Mouse (Mus musculus) midbrain, postnatal 0 days (tissue): Measurements from ENCODE around the gene Ttll11. TPM values are rescaled to one million over a fixed set of nuclear protein-coding genes. Genes with fewer than 3 reads are reported as not detected.

Experiments used
- ATAC-seq: fragments of 200-750 bp; cut with Nextera tagmentation; 2 replicates; pipeline ENCODE4 v1.8.0; 2017; ENCODE audit warnings: moderate number of reproducible peaks, mild to moderate bottlenecking, moderate TSS enrichment, moderate library complexity; ENCODE audit not compliant: low FRiP score
- DNase-seq: peaks from one replicate; pipeline ENCODE4 v3.0.0-alpha.2; 2015; ENCODE audit warnings: low spot score
- H3K27ac ChIP-seq: fragments of 300-500 bp; sonication (generic); 2 replicates; pipeline ENCODE4 v1.5.1; 2014; ENCODE audit warnings: low read depth, mild to moderate bottlenecking, low read length, mixed read lengths
- H3K27me3 ChIP-seq: fragments of 300-500 bp; sonication (generic); 2 replicates; pipeline ENCODE4 v1.6.1; 2014; ENCODE audit warnings: low read length, control low read depth, mixed read lengths; ENCODE audit not compliant: insufficient read depth
- H3K36me3 ChIP-seq: fragments of 300-500 bp; sonication (generic); 2 replicates; pipeline ENCODE4 v1.6.1; 2014; ENCODE audit warnings: low read length, control low read depth, mixed read lengths; ENCODE audit not compliant: insufficient read depth
- H3K4me1 ChIP-seq: fragments of 300-500 bp; sonication (generic); 2 replicates; pipeline ENCODE4 v1.6.1; 2014; ENCODE audit warnings: mild to moderate bottlenecking, control low read depth, antibody characterized with exemption, low read length, mixed read lengths; ENCODE audit not compliant: insufficient read depth
- H3K4me2 ChIP-seq: fragments of 300-500 bp; sonication (generic); 2 replicates; pipeline ENCODE4 v1.6.1; 2014; ENCODE audit warnings: low read depth, mild to moderate bottlenecking, low read length, mixed read lengths; ENCODE audit not compliant: poor library complexity, severe bottlenecking
- H3K4me3 ChIP-seq: fragments of 300-500 bp; sonication (generic); 2 replicates; pipeline ENCODE4 v1.5.1; 2014; ENCODE audit warnings: low read depth, mild to moderate bottlenecking, low read length, moderate library complexity
- H3K9ac ChIP-seq: fragments of 300-500 bp; sonication (generic); replicated peaks from 2 replicates; pipeline ENCODE4 v1.6.1; 2014; ENCODE audit warnings: mild to moderate bottlenecking, low read length, moderate library complexity, mixed read lengths; ENCODE audit not compliant: poor library complexity, severe bottlenecking
- H3K9me3 ChIP-seq: fragments of 300-500 bp; sonication (generic); 2 replicates; pipeline ENCODE4 v1.6.1; 2016; ENCODE audit warnings: low read length, control low read depth
- CTCF ChIP-seq: IDR thresholded peaks from 2 replicates; pipeline ENCODE4 v1.5.1; 2016; ENCODE audit warnings: antibody characterized with exemption, mild to moderate bottlenecking
- WGBS: fragments of 180-500 bp; shearing (Covaris S2); extraction: QIAGEN DNeasy Blood & Tissue Kit; methylation state at CpG from one replicate; pipeline ENCODE4 v1.1.7; 2014; 5-methylcytosine and 5-hydroxymethylcytosine counted together
- polyA plus RNA-seq: library from polyadenylated mRNA; unstranded; fragments of >200 nt; fragmentation: Nextera tagmentation; extraction: Ambion mirVana; gene quantifications from 2 replicates; pipeline ENCODE4 v1.2.1, GENCODE M21; 2015
- total RNA-seq: library from RNA; depleted of rRNA; stranded (reverse); fragments of >200 nt; gene quantifications from 2 replicates; pipeline ENCODE4 v1.2.3, GENCODE M21; 2014

Ttll11 gene
- total and polyA plus RNA-seq, 2 experiments from 2014 or later: 7.8 to 15.8 TPM

- Histone ChIP-seq H3K27ac (no peak overlapping the region), H3K4me3 (no peak overlapping the region), H3K36me3 (peaks cover 74% of the 10 kb centered on the region), H3K9ac (no peak overlapping the region), H3K4me2 (no peak overlapping the region), H3K4me1 (no peaks in the 10 kb centered on the region), H3K27me3 (no peaks in the 10 kb centered on the region), H3K9me3 (no peaks in the 10 kb centered on the region)
- WGBS: 73% methylated on average over 1 of the region's 1 CpGs
- DNase-seq: no peak
- no peak for TF ChIP-seq CTCF
- ATAC-seq: no peak
Observed at GRCm38 (mm10) chr2:35716175-35716574, 263.5 kb downstream of the Ttll11 start.

DNA sequence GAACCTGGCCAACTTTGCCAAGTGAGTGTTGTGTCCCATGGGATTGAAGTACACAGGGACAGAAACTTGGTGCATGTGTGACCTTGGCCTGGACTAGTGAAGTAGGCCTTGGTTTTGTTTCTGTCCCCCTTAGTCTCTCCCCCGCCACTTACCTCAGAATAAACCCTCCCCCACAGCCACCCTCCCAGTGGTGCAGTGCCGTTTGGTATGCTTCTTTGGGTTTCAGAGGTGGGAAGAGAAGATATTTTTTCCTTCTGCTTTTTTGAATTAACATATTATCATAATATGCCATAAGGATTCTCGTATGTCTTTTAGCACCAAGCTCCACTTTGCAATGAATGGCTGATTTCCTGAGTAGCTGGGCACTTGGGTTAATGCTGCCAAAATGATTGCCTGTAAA, 264.2 kb downstream of the Ttll11 start:
- no peak overlapping the region for H3K4me2 ChIP-seq
- DNase-seq: no peak
- no peak for ATAC-seq
- no peaks in the 10 kb centered on the region for H3K4me1 ChIP-seq
- 86% methylated on average over 3 of the region's 3 CpGs for WGBS
- H3K9me3 ChIP-seq: no peaks in the 10 kb centered on the region
- no peak overlapping the region for H3K9ac ChIP-seq
- H3K27ac ChIP-seq: no peak overlapping the region
- TF ChIP-seq CTCF: no peak
- H3K27me3 ChIP-seq: no peaks in the 10 kb centered on the region
- H3K36me3 ChIP-seq: peaks cover 73% of the 10 kb centered on the region
- no peak overlapping the region for H3K4me3 ChIP-seq

- DNase-seq (no peak), ATAC-seq (no peak)
- Histone ChIP-seq H3K36me3 (peaks cover 72% of the 10 kb centered on the region), H3K27ac (0 out of 2 replicates have a peak overlapping the region, but pooled peaks have one; percentile 12), H3K4me1 (no peaks in the 10 kb centered on the region), H3K9ac (no peak overlapping the region), H3K4me3 (no peak overlapping the region), H3K9me3 (no peaks in the 10 kb centered on the region), H3K27me3 (no peaks in the 10 kb centered on the region), H3K4me2 (no peak overlapping the region)
- no peak for TF ChIP-seq CTCF
- WGBS: 44% methylated on average over 8 of the region's 8 CpGs
Observed at GRCm38 (mm10) chr2:35714742-35715167, 265.0 kb downstream of the Ttll11 start.

- no peaks in the 10 kb centered on the region for H3K27me3 ChIP-seq
- TF ChIP-seq CTCF: no peak
- H3K9me3 ChIP-seq: no peaks in the 10 kb centered on the region
- H3K4me2 ChIP-seq: no peak overlapping the region
- DNase-seq (no peak), ATAC-seq (no peak)
- no peak overlapping the region for H3K4me3 ChIP-seq
- H3K27ac ChIP-seq: no peak overlapping the region
- peaks cover 63% of the 10 kb centered on the region for H3K36me3 ChIP-seq
- no peaks in the 10 kb centered on the region for H3K4me1 ChIP-seq
- H3K9ac ChIP-seq: no peak overlapping the region
- WGBS: 82% methylated on average over 7 of the region's 7 CpGs
Observed at GRCm38 (mm10) chr2:35713460-35713859, 266.3 kb downstream of the Ttll11 start.

- 96% methylated on average over 5 of the region's 5 CpGs for WGBS
- ATAC-seq (no peak), DNase-seq (no peak)
- no peak overlapping the region for H3K4me3 ChIP-seq
- H3K9ac ChIP-seq: no peak overlapping the region
- peaks cover 55% of the 10 kb centered on the region for H3K36me3 ChIP-seq
- no peak for TF ChIP-seq CTCF
- no peak overlapping the region for H3K4me2 ChIP-seq
- no peaks in the 10 kb centered on the region for H3K4me1 ChIP-seq
- no peaks in the 10 kb centered on the region for H3K9me3 ChIP-seq
- H3K27me3 ChIP-seq: no peaks in the 10 kb centered on the region
- no peak overlapping the region for H3K27ac ChIP-seq
Observed at GRCm38 (mm10) chr2:35712611-35713010, 267.1 kb downstream of the Ttll11 start.

GRCm38 (mm10) chr2:35703241-35703640, 276.5 kb downstream of the Ttll11 start:
- H3K4me2 ChIP-seq: no peak overlapping the region
- no peak overlapping the region for H3K27ac ChIP-seq
- no peaks in the 10 kb centered on the region for H3K36me3 ChIP-seq
- peaks cover 7% of the 10 kb centered on the region; the same call in 1 of the 2 replicates for H3K4me1 ChIP-seq
- H3K4me3 ChIP-seq: no peak overlapping the region
- no peak for DNase-seq
- no peak overlapping the region for H3K9ac ChIP-seq
- H3K27me3 ChIP-seq: no peaks in the 10 kb centered on the region
- H3K9me3 ChIP-seq: no peaks in the 10 kb centered on the region
- ATAC-seq: no peak
- no peak for TF ChIP-seq CTCF
- WGBS: 96% methylated on average over 3 of the region's 3 CpGs
